Mouse (Mus musculus): ENCODE data around the gene Atf6b. TPM values are rescaled to one million over a fixed set of nuclear protein-coding genes. Genes with fewer than 3 reads are reported as not detected.

Atf6b gene
- total and polyA plus RNA-seq, 3 experiments = 18.9 to 59.6 (median 34.3) TPM

DNA sequence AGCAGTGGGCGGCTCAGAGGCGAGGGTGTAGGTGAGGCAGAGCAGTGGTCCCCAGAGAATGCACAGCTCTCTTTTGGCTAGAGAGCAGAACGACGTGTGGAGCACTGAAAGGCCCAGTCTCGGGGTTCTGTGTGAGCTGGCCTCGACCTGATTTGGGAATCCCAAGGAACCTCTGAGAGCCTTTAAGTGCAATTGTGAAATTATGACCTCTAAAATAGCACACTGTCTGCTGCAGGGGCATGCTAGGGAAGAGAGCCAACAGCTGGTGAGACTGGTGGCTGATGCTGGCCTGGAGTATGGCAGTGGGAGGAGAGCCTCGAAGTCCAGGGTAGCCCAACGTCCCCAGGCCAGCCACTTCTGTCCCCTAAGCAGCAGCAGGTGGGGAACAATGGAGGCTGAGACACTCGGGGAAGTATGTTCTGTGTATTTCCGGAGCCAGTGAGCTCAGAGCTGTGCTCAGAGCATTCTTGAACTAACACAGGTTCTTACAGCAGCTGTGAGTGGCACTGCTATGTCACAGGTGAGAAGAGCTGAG, 36.8 kb downstream of the Atf6b start:
- H3K27ac ChIP-seq (ENCODE audit: insufficient read depth, low read depth) = no peak overlapping the region
- no peak overlapping the region for H3K4me3 ChIP-seq (replicated peaks in 1 of 3; ENCODE audit: low read depth in 2 of 3, low read length in 2 of 3, poor library complexity in 1 of 3)
- DNase-seq (ENCODE audit: extremely low read depth) = peak; percentile 25
- no peak for TF ChIP-seq PAX5 (IDR thresholded peaks at IDR 0.05; ENCODE audit: low read length)
- TF ChIP-seq MAFK (IDR thresholded peaks at IDR 0.05; ENCODE audit: insufficient replicate concordance, low read length) = 0 out of 2 replicates have a peak, but pooled peaks have one; percentile 23
- TF ChIP-seq TCF12 (IDR thresholded peaks at IDR 0.05; ENCODE audit: low read depth, low read length) = no peak
- H3K79me2 ChIP-seq (replicated peaks; ENCODE audit: control insufficient read depth, extremely low read depth, insufficient read depth, poor library complexity, severe bottlenecking) = no peaks in the 10 kb centered on the region
- H3K36me3 ChIP-seq (replicated peaks in 1 of 2; ENCODE audit: control insufficient read depth in 1 of 2, insufficient read depth in 1 of 2, low read length in 1 of 2) = no peaks in the 10 kb centered on the region
- peaks cover 4% of the 10 kb centered on the region for H3K9me3 ChIP-seq (replicated peaks; ENCODE audit: low read length)
- H3K27me3 ChIP-seq (replicated peaks) = peaks cover 85% of the 10 kb centered on the region
- H3K4me1 ChIP-seq (ENCODE audit: control insufficient read depth in 1 of 2, insufficient read depth in 2 of 2) = peaks cover 10 to 19% of the 10 kb centered on the region in 2 experiments; a peak in 3 of 4 replicates
- dilution Hi-C loops (cut with MboI; ENCODE audit: extremely low pct_ligation_motif_present, extremely low pct_unique_long_range_greater_than_20kb, low sequenced_read_pairs) = no loop called here
- in situ Hi-C loops (cut with MboI; ENCODE audit: low pct_ligation_motif_present, low pct_unique_long_range_greater_than_20kb, low sequenced_read_pairs) = no loop called here
- H3K4me2 ChIP-seq (ENCODE audit: insufficient read depth, low read depth, poor library complexity, severe bottlenecking) = no peak overlapping the region
- no peak overlapping the region for H3K9ac ChIP-seq (ENCODE audit: insufficient read depth, low read depth)

GRCm38 (mm10) chr17:34684253-34684893, 37.4 kb downstream of the Atf6b start:
- H3K4me3 ChIP-seq (replicated peaks in 1 of 3; ENCODE audit: low read depth in 2 of 3, low read length in 2 of 3, poor library complexity in 1 of 3) = no peak overlapping the region
- no peak for TF ChIP-seq MAZ (IDR thresholded peaks at IDR 0.05; ENCODE audit: low read depth, low read length)
- TF ChIP-seq CTCF (conservative IDR thresholded peaks at IDR 0.05 in 1 of 2, IDR thresholded peaks at IDR 0.05 in 1 of 2; ENCODE audit: low read depth in 2 of 2, low read length in 2 of 2) = no peak
- TF ChIP-seq PAX5 (IDR thresholded peaks at IDR 0.05; ENCODE audit: low read length) = no peak
- H3K4me1 ChIP-seq (ENCODE audit: control insufficient read depth in 1 of 2, insufficient read depth in 2 of 2) = peaks cover 10 to 19% of the 10 kb centered on the region in 2 experiments; a peak in 3 of 4 replicates
- no peak overlapping the region for H3K27ac ChIP-seq (ENCODE audit: insufficient read depth, low read depth)
- dilution Hi-C loops (cut with MboI; ENCODE audit: extremely low pct_ligation_motif_present, extremely low pct_unique_long_range_greater_than_20kb, low sequenced_read_pairs) = no loop called here
- H3K9ac ChIP-seq (ENCODE audit: insufficient read depth, low read depth) = no peak overlapping the region
- H3K36me3 ChIP-seq (replicated peaks in 1 of 2; ENCODE audit: control insufficient read depth in 1 of 2, insufficient read depth in 1 of 2, low read length in 1 of 2) = no peaks in the 10 kb centered on the region
- in situ Hi-C loops (cut with MboI; ENCODE audit: low pct_ligation_motif_present, low pct_unique_long_range_greater_than_20kb, low sequenced_read_pairs) = no loop called here
- peaks cover 4% of the 10 kb centered on the region for H3K9me3 ChIP-seq (replicated peaks; ENCODE audit: low read length)
- H3K27me3 ChIP-seq (replicated peaks) = peaks cover 84% of the 10 kb centered on the region
- H3K79me2 ChIP-seq (replicated peaks; ENCODE audit: control insufficient read depth, extremely low read depth, insufficient read depth, poor library complexity, severe bottlenecking) = no peaks in the 10 kb centered on the region
- DNase-seq (ENCODE audit: extremely low read depth) = no peak
- no peak overlapping the region for H3K4me2 ChIP-seq (ENCODE audit: insufficient read depth, low read depth, poor library complexity, severe bottlenecking)

DNA sequence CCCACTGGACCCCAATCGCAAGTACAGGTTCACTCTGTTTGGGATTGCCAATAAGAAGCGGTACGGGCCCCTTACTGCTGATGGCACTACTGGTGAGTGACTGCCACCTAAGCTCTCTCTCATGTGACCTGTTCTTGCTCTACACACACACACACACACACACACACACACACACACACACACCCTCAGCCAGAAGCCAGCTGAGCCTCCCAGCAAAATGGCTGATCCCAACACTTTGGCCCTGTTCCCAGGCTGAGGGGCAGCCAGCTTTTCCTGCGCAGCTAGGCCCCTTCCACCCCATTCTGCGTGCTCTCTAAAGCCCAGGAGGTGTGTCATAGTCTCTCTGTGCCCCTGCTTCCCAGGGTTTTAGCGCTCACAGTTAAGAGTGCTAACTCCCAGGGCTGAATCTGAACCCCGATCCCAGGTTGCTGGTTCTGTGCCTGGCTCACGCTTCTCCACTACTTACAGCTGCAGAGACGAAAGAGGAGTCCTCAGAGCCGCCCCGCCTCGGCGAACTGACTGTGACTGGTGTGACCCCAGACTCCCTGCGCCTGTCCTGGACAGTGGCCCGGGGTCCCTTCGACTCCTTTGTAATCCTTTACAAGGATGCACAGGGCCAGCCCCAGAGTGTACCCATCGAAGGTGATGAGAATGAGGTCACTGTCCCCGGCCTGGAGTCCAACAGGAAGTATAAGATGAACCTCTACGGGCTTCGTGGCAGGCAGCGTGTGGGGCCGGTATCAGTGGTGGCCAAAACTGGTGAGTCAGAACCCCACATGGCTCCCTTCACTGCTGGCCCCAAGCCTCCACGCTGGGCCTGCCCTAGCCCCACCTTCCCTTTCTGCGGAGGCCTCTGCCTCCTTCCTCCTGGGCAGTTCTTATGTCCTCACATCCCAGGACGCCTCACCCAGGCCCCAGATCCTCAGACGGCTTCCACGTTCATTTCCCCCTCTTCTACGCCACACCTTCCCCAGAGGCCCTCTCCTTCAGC, 38.5 kb downstream of the Atf6b start:
- Histone ChIP-seq H3K27me3 (replicated peaks) (peaks cover 86% of the 10 kb centered on the region), H3K4me2 (ENCODE audit: insufficient read depth, low read depth, poor library complexity, severe bottlenecking) (no peak overlapping the region), H3K27ac (ENCODE audit: insufficient read depth, low read depth) (no peak overlapping the region), H3K36me3 (replicated peaks in 1 of 2; ENCODE audit: control insufficient read depth in 1 of 2, insufficient read depth in 1 of 2, low read length in 1 of 2) (no peaks in the 10 kb centered on the region), H3K79me2 (replicated peaks; ENCODE audit: control insufficient read depth, extremely low read depth, insufficient read depth, poor library complexity, severe bottlenecking) (no peaks in the 10 kb centered on the region), H3K9ac (ENCODE audit: insufficient read depth, low read depth) (no peak overlapping the region), H3K4me1 (ENCODE audit: control insufficient read depth in 1 of 2, insufficient read depth in 2 of 2) (peaks cover 5 to 19% of the 10 kb centered on the region in 2 experiments; a peak in 3 of 4 replicates), H3K4me3 (replicated peaks in 1 of 3; ENCODE audit: low read depth in 2 of 3, low read length in 2 of 3, poor library complexity in 1 of 3) (no peak overlapping the region), H3K9me3 (replicated peaks; ENCODE audit: low read length) (peaks cover 4% of the 10 kb centered on the region)
- DNase-seq (ENCODE audit: extremely low read depth) = no peak
- dilution Hi-C loops (cut with MboI; ENCODE audit: extremely low pct_ligation_motif_present, extremely low pct_unique_long_range_greater_than_20kb, low sequenced_read_pairs) (no loop called here), in situ Hi-C loops (cut with MboI; ENCODE audit: low pct_ligation_motif_present, low pct_unique_long_range_greater_than_20kb, low sequenced_read_pairs) (no loop called here)
- TF ChIP-seq RCOR1 (conservative IDR thresholded peaks at IDR 0.05; ENCODE audit: low read depth, low read length) (no peak), USF2 (conservative IDR thresholded peaks at IDR 0.05; ENCODE audit: low read depth, low read length) (no peak), TBP (conservative IDR thresholded peaks at IDR 0.05; ENCODE audit: low read depth, low read length) (no peak), POLR2A (IDR thresholded peaks at IDR 0.05; ENCODE audit: low read depth, low read length) (no peak), TCF12 (IDR thresholded peaks at IDR 0.05; ENCODE audit: low read depth, low read length) (no peak), ELF1 (IDR thresholded peaks at IDR 0.05; ENCODE audit: low read depth, low read length) (no peak), MAX (IDR thresholded peaks at IDR 0.05; ENCODE audit: low read length) (no peak), POLR2AphosphoS2 (IDR thresholded peaks at IDR 0.05; ENCODE audit: low read depth, low read length) (no peak)

Data from CH12.LX (cell line).